Mouse (Mus musculus) ES-E14 (cell line): ENCODE results near the gene Serpinb9e. TPM values are rescaled to one million over a fixed set of nuclear protein-coding genes. Genes with fewer than 3 reads are reported as not detected.
"Not testable (repeated sequence)": the region's sequence is repeated elsewhere in the genome, so short reads cannot be mapped to it uniquely, and the experiment has no call there.

ENCODE experiments used
- DNase-seq: peaks from one replicate; pipeline ENCODE4 v3.0.0-alpha.2; 2013; ENCODE audit warnings: low read depth, low spot score
- H3K27ac ChIP-seq: 2 replicates; pipeline ENCODE4 v1.5.1; 2012; ENCODE audit warnings: low read depth, mild to moderate bottlenecking, low read length, moderate library complexity, mixed read lengths; ENCODE audit not compliant: poor library complexity, insufficient read depth, severe bottlenecking
- H3K36me3 ChIP-seq: 2 replicates; pipeline ENCODE4 v1.6.1; 2012; ENCODE audit warnings: mild to moderate bottlenecking, low read length, moderate library complexity, mixed read lengths; ENCODE audit not compliant: control insufficient read depth, poor library complexity, insufficient read depth, severe bottlenecking
- H3K4me1 ChIP-seq, 2 experiments: fragments of 150-350 bp in 1 of 2; sonication (generic) in 1 of 2; 2 replicates each; pipeline ENCODE4 v1.6.1; 2012; ENCODE audit warnings: low read length in 2 of 2, mild to moderate bottlenecking in 1 of 2, mixed read lengths in 1 of 2; ENCODE audit not compliant: control insufficient read depth in 2 of 2, insufficient read depth in 2 of 2, poor library complexity in 1 of 2
- H3K4me3 ChIP-seq, 2 experiments: fragments of 150-350 bp in 1 of 2; sonication (generic) in 1 of 2; 2 replicates each; pipeline ENCODE4 v1.5.1; 2012; ENCODE audit warnings: low read length in 2 of 2, low read depth in 1 of 2, mild to moderate bottlenecking in 1 of 2, mixed read lengths in 1 of 2; ENCODE audit not compliant: insufficient read depth in 1 of 2, poor library complexity in 1 of 2, severe bottlenecking in 1 of 2
- H3K9ac ChIP-seq: 2 replicates; pipeline ENCODE4 v1.6.1; 2012; ENCODE audit warnings: low read depth, mild to moderate bottlenecking, low read length, mixed read lengths; ENCODE audit not compliant: poor library complexity, insufficient read depth, severe bottlenecking
- H3K9me3 ChIP-seq: fragments of 150-350 bp; sonication (generic); 2 replicates; pipeline ENCODE4 v1.6.1; 2012; ENCODE audit warnings: low read depth, mild to moderate bottlenecking, low read length; ENCODE audit not compliant: control insufficient read depth, insufficient read depth
- CHD2 ChIP-seq: IDR thresholded peaks from 2 replicates; pipeline ENCODE4 v1.6.1; 2014; ENCODE audit warnings: mild to moderate bottlenecking, low read depth, low read length, inconsistent platforms
- ZC3H11A ChIP-seq: IDR thresholded peaks from 2 replicates; pipeline ENCODE4 v1.6.1; 2012; ENCODE audit warnings: low read depth, mild to moderate bottlenecking, inconsistent platforms, low read length, borderline replicate concordance
- ZNF384 ChIP-seq: IDR thresholded peaks from 2 replicates; pipeline ENCODE4 v1.6.1; 2012; ENCODE audit warnings: low read depth, low read length, inconsistent platforms
- in situ Hi-C, 2 experiments: fragments of 600-800 bp; cut with MboI; formaldehyde crosslinking; loops; one replicate each; pipeline ENCODE4 v1.15.1; 2025; ENCODE audit warnings: low sequenced_read_pairs in 2 of 2, inconsistent platforms in 1 of 2; ENCODE audit not compliant: unreplicated experiment in 2 of 2
- total RNA-seq: library from RNA; depleted of rRNA; stranded (reverse); fragments of 300-350 nt; gene quantifications from 2 replicates; pipeline ENCODE4 v1.2.3, GENCODE M21; 2012; rRNA removed

Gene Serpinb9e
- 1.5 TPM in 1 of 2 replicates, not detected in the other for total RNA-seq

DNA sequence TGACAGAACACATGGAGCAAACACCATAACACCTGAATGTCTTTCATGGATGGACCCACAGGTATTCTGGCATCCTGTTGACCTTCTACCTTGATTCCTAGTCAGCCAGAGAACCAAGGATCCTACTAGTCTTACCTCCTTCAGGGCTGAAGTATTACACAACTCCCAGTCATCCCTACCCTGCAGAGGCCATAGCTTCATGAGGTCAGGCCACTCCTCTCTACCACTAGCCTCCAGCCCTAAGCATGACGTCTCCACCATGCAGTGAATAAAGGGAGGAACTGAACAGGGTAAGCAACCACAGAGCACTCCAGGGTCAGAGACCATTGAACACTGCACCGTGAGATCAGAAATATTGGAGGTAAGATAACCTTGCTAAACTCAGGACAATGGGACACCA is at the start of gene Serpinb9e:
Gene Serpinb9e (plus strand): TSS at position 301 of the 400 bp plus-strand sequence.
- H3K4me3 ChIP-seq, in situ Hi-C loops, H3K4me1 ChIP-seq, DNase-seq, H3K9me3 ChIP-seq, H3K27ac ChIP-seq, H3K9ac ChIP-seq, H3K36me3 ChIP-seq: not testable (repeated sequence)

DNA sequence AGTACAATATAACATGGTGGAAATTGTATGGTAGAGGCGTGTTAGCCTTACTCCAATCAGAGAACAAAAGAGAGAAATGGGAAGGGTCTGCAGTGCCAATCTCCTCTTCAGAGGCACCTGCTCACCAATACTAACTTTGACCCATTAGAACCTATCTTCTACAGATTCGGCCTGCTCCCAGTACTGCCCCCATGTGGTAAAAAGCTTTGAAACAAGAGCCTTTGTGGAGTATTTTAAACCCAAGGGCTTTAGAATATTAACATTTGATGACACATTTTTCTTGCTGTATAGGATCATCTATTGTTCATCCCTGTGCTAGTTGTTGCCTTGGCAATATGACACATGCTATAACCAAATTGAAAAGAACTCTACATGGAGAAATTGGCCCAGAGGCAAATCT is 49.7 kb upstream of the Serpinb9e start:
- TF ChIP-seq ZC3H11A (0 out of 2 replicates have a peak, but pooled peaks have one; percentile 12), ZNF384 (no peak), CHD2 (no peak)
- H3K9ac ChIP-seq, result no peak overlapping the region
- no peaks in the 10 kb centered on the region for H3K36me3 ChIP-seq
- no peak overlapping the region for H3K27ac ChIP-seq
- H3K4me1 ChIP-seq, result no peaks in the 10 kb centered on the region
- H3K9me3 ChIP-seq, result no peaks in the 10 kb centered on the region
- no peak overlapping the region for H3K4me3 ChIP-seq
- DNase-seq, result peak; percentile 17
- in situ Hi-C loops, result no loop called here

DNA sequence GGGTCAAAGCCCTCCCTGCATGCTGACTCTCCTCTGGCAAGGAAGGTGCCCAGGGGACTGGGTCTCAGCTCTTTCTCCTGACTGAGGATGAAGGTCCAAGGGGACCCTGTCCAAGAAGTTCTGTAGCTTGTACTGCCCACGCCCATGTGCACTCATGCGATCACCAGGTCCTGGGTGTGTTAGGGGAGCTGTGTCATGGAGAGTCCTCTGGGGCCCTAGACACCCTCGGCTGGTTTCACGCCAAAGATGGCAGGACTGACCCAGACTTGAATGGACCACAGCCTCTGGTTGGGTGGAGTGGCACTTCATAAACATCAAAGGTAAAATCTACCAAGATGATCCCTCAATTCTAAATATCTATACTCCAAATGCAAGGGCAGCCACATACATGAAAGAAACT is 59.2 kb downstream of the Serpinb9e start:
- DNase-seq, H3K9me3 ChIP-seq, H3K4me1 ChIP-seq, H3K36me3 ChIP-seq, H3K9ac ChIP-seq, in situ Hi-C loops, H3K4me3 ChIP-seq, H3K27ac ChIP-seq: not testable (repeated sequence)

Other genes with a start within 250 kb of the Serpinb9e start
- gene Serpinb9, start 246.4 kb upstream of the Serpinb9e start, total RNA-seq, result 1.2 and 3.4 TPM in 2 replicates
- gene Serpinb9b, start 222.2 kb upstream of the Serpinb9e start, total RNA-seq, result 3.5 and 12.3 TPM in 2 replicates
- gene Serpinb1b, start 171.0 kb upstream of the Serpinb9e start, total RNA-seq, result 0.11 and 0.22 TPM in 2 replicates
- gene Serpinb9c, start 89.9 kb upstream of the Serpinb9e start, total RNA-seq, result 1.1 TPM in 1 of 2 replicates, not detected in the other
- 0.32 and 1.1 TPM in 2 replicates for gene Serpinb9d, start 56.7 kb upstream of the Serpinb9e start, total RNA-seq
- gene Serpinb9f, start 74.5 kb downstream of the Serpinb9e start, total RNA-seq, result 0.76 TPM in 1 of 2 replicates, not detected in the other
- gene Gm11397, start 146.1 kb downstream of the Serpinb9e start, total RNA-seq, result not detected in 2 replicates
- 0.98 TPM in 1 of 2 replicates, not detected in the other for gene Serpinb9g, start 235.2 kb downstream of the Serpinb9e start, total RNA-seq